Mouse (Mus musculus): ENCODE results near the gene Fzr1. TPM values are rescaled to one million over a fixed set of nuclear protein-coding genes. Genes with fewer than 3 reads are reported as not detected.

Fzr1 gene
- polyA plus RNA-seq, 1 experiment from 2014 or later, result 136 TPM

DNA sequence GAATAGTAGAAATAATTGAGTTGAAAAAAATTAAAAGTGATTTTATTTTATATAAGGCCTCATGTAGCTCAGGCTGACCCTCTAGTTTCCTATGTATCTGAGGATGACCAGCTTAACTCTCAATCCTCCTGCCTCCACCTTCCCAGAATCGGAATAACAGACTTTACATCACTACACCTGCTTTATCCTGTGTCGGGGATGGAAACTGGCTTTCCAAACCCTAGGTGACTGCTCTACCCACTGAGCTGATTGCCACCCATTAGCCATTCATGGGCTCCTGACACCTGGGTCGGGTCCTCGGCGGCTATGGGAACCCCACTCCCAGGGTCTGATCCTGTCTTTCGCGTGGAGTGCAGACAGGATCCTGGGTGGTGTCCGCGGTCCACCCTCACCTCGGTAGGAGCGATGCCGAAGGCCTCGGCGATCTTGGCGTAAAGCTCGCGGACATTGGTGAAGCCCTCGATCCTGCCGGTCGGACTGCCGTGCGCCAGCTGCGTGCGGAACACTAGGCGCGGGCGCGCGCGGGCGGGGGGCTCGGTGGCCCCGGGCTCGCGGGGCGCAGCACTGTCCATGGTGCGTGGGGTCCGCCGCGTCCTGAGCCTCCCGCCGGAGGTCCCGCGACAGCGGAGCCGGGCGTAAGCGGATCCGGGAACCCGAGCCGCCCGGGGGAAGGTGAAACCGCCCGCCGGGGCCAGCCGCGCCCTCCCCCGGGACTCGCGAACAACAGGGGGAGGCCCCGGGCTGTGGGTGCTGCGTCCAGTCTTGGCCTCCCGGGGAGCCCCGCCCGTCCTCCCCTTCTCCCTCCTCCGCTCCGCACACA is 35.4 kb downstream of the Fzr1 start, which contains the start of gene Gipc3:
Gene Gipc3 (minus strand): TSS at position 581 of the 820 bp plus-strand sequence.
- peaks cover 21% of the 10 kb centered on the region for H3K4me1 ChIP-seq
- no peaks in the 10 kb centered on the region for H3K9me3 ChIP-seq
- ATAC-seq (ENCODE audit: low FRiP score, low read depth), result no peak
- no peak within 1 kb of the TSS for H3K27ac ChIP-seq
- H3K9ac ChIP-seq, result peak within 1 kb of the TSS; percentile 55
- peak within 1 kb of the TSS; percentile 40 for H3K4me3 ChIP-seq
- H3K4me2 ChIP-seq (replicated peaks), result peak within 1 kb of the TSS; percentile 75
- WGBS, result 4% methylated on average over 60 of the region's 67 CpGs
- H3K36me3 ChIP-seq, result peaks cover 15% of the 10 kb centered on the region; the same call in 1 of the 2 replicates
- peaks cover 76% of the 10 kb centered on the region for H3K27me3 ChIP-seq (replicated peaks)

DNA sequence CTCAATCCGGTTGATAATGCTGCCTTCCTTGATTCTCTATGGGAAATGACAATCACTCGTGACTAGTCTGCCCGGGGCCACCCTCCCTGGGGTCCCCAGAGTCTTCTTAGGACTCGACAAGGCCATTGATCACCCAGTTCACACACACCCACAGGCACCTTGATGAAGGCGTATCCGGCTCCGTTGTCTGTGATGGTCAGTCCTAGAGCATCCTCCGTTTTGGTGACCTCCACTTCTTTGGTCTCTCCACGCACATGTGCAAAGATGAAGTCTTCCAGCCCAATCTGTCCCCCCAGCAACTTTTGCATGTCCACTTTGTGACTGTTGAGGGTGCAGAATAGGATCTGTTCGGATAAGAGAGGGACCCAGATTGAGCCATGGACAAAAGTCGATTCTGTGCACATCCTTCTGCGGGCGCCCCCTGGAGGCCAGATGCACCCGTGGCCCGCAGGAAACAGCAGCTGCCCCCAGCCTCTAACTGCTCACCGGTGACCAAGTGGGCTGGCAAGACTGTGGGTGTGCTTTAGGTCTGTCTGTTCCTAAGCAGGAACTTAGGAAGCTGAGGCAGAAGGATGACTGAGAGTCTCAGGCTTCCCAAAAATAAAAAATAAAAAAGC is 36.9 kb downstream of the Fzr1 start:
- WGBS, result 34% methylated on average over 16 of the region's 16 CpGs

GRCm38 (mm10) chr10:81340551-81341332 is 37.6 kb downstream of the Fzr1 start:
- Histone ChIP-seq H3K4me2 (replicated peaks) (no peak overlapping the region), H3K4me3 (no peak overlapping the region), H3K27ac (no peak overlapping the region), H3K9ac (no peak overlapping the region), H3K36me3 (peaks cover 5% of the 10 kb centered on the region; the same call in 1 of the 2 replicates), H3K27me3 (replicated peaks) (peaks cover 65% of the 10 kb centered on the region), H3K4me1 (peaks cover 8% of the 10 kb centered on the region), H3K9me3 (no peaks in the 10 kb centered on the region)
- no peak for ATAC-seq (ENCODE audit: low FRiP score, low read depth)
- 39% methylated on average over 17 of the region's 17 CpGs for WGBS

More for the DNA sequence above, 36.9 kb downstream of the Fzr1 start:
- Histone ChIP-seq H3K9ac (no peak overlapping the region), H3K27me3 (replicated peaks) (peaks cover 68% of the 10 kb centered on the region), H3K4me1 (peaks cover 9% of the 10 kb centered on the region), H3K4me3 (no peak overlapping the region), H3K27ac (no peak overlapping the region), H3K9me3 (no peaks in the 10 kb centered on the region), H3K4me2 (replicated peaks) (no peak overlapping the region), H3K36me3 (peaks cover 7% of the 10 kb centered on the region; the same call in 1 of the 2 replicates)
- no peak for ATAC-seq (ENCODE audit: low FRiP score, low read depth)

GRCm38 (mm10) chr10:81336558-81336957 is 41.8 kb downstream of the Fzr1 start:
- Histone ChIP-seq H3K4me2 (replicated peaks) (no peak overlapping the region), H3K27ac (no peak overlapping the region), H3K36me3 (no peaks in the 10 kb centered on the region), H3K9me3 (no peaks in the 10 kb centered on the region), H3K27me3 (replicated peaks) (peaks cover 55% of the 10 kb centered on the region), H3K4me1 (peaks cover 6% of the 10 kb centered on the region; the same call in 1 of the 2 replicates), H3K4me3 (no peak overlapping the region), H3K9ac (no peak overlapping the region)
- 92% methylated on average over 4 of the region's 4 CpGs for WGBS
- no peak for ATAC-seq (ENCODE audit: low FRiP score, low read depth)

DNA sequence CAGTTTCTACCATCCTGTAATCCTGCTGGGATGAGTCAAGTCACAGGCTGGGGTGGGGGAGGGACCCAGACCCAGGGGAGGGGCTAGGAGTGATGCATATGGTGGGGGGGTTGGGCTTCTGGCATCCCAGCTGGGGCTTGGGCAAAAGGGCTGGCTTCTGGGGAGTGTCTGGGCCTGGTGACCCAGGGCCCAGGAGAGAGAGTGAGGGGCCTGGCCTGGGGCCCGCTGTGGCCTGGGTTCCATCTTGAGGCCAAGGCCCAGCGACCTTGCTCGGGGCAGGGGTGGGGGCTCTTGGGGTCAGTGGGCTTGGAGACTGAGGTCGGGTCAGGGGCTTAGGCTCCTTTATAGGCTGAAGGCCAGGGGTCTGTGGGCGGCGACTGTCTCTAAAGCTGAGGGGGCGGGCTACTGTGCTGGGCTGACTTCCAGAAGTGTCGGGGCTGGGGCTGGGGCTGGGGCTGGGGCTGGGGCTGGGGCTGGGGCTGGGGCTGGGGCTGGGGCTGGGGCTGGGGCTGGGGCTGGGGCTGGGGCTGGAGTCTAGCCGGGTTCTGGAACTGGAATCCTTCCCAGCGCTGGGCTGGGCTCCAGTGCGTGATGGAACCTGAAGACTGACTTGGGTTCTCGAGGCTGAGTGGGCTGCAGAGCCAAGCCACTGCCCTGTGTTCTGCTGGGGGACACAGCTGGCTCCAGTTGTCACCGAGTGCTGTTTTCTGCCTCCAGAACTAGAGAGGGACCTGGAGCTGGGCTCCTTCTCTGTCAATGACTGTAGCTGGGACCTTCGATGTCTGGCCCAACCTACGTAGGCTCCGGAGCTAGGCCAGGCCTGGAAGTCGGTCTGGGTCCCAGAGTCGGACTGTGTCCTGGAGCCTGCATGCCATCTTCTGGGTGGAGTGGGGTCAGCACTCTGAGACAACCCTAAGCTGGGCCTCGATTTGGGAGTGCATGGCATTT is 42.6 kb downstream of the Fzr1 start:
- Histone ChIP-seq H3K36me3 (no peaks in the 10 kb centered on the region), H3K9me3 (no peaks in the 10 kb centered on the region), H3K27ac (no peak overlapping the region), H3K4me3 (no peak overlapping the region), H3K9ac (0 out of 2 replicates have a peak overlapping the region, but pooled peaks have one; percentile 17), H3K4me1 (peaks cover 6% of the 10 kb centered on the region; the same call in 1 of the 2 replicates), H3K27me3 (replicated peaks) (peaks cover 49% of the 10 kb centered on the region), H3K4me2 (replicated peaks) (peak overlapping the region; percentile 22; the same call in 1 of the 2 replicates)
- no peak for ATAC-seq (ENCODE audit: low FRiP score, low read depth)
- whole genome bisulfite sequencing, result 44% methylated on average over 19 of the region's 19 CpGs

DNA sequence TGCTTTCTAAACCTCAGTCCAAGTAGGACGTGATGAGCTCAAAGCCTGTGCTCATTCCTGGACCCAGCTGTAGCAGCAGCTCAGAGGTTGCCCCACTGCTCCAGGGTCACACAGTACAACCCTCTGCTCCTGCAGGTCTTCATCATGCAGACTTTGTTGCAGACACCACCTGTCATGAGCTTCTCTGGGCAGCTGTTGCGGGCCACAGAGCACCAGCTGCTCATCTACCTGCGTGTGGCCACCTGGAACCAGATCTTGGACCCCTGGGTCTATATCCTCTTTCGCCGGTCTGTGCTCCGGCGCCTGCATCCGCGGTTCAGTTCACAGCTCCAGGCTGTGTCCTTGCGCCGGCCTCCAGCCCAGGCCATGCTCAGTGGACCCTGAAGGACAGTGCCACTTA is 44.0 kb downstream of the Fzr1 start:
- no peak for ATAC-seq (ENCODE audit: low FRiP score, low read depth)
- H3K4me3 ChIP-seq, result no peak overlapping the region
- H3K27me3 ChIP-seq (replicated peaks), result peaks cover 48% of the 10 kb centered on the region
- H3K9me3 ChIP-seq, result no peaks in the 10 kb centered on the region
- WGBS, result 73% methylated on average over 11 of the region's 11 CpGs
- peaks cover 6% of the 10 kb centered on the region; the same call in 1 of the 2 replicates for H3K4me1 ChIP-seq
- H3K36me3 ChIP-seq, result no peaks in the 10 kb centered on the region
- H3K27ac ChIP-seq, result no peak overlapping the region
- no peak overlapping the region for H3K4me2 ChIP-seq (replicated peaks)
- H3K9ac ChIP-seq, result no peak overlapping the region

DNA sequence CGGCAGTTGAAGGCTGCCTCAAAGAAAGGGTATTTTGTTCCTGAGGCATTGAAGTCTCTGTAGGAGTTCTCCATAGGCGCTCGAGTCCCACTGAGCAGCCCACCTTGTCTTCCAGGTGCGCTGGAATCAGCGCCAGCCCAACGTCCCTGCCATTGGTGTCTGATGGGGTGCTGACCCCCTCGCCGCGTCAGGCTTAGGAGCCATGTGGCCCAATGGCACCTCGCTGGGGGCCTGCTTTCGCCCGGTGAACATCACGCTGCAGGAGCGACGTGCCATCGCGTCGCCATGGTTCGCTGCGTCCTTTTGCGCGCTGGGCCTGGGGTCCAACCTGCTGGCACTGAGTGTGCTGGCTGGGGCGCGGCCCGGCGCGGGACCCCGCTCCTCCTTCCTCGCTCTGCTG is 46.0 kb downstream of the Fzr1 start:
- Histone ChIP-seq H3K27ac (no peak overlapping the region), H3K9me3 (no peaks in the 10 kb centered on the region), H3K4me3 (0 out of 2 replicates have a peak overlapping the region, but pooled peaks have one; percentile 3), H3K9ac (no peak overlapping the region), H3K36me3 (peaks cover 6% of the 10 kb centered on the region; the same call in 1 of the 2 replicates), H3K4me1 (peaks cover 11% of the 10 kb centered on the region; the same call in 1 of the 2 replicates), H3K27me3 (replicated peaks) (peaks cover 34% of the 10 kb centered on the region), H3K4me2 (replicated peaks) (peak overlapping the region; percentile 36)
- no peak for ATAC-seq (ENCODE audit: low FRiP score, low read depth)
- 14% methylated on average over 29 of the region's 29 CpGs for WGBS

- 0 out of 2 replicates have a peak, but pooled peaks cover 11% of the 10 kb centered on the region for H3K4me1 ChIP-seq
- no peak overlapping the region for H3K27ac ChIP-seq
- H3K27me3 ChIP-seq (replicated peaks), result peaks cover 31% of the 10 kb centered on the region
- no peak overlapping the region for H3K4me2 ChIP-seq (replicated peaks)
- no peaks in the 10 kb centered on the region for H3K9me3 ChIP-seq
- 68% methylated on average over 4 of the region's 4 CpGs for WGBS
- H3K9ac ChIP-seq, result no peak overlapping the region
- H3K36me3 ChIP-seq, result peaks cover 28% of the 10 kb centered on the region
- ATAC-seq (ENCODE audit: low FRiP score, low read depth), result no peak
- no peak overlapping the region for H3K4me3 ChIP-seq
These were observed 48.3 kb downstream of the Fzr1 start for GRCm38 (mm10) chr10:81330007-81330406.

- H3K27ac ChIP-seq, result no peak overlapping the region
- no peaks in the 10 kb centered on the region for H3K9me3 ChIP-seq
- peak overlapping the region; percentile 22; the same call in 1 of the 2 replicates for H3K4me2 ChIP-seq (replicated peaks)
- WGBS, result 74% methylated on average over 10 of the region's 10 CpGs
- no peak for ATAC-seq (ENCODE audit: low FRiP score, low read depth)
- no peak overlapping the region for H3K9ac ChIP-seq
- peaks cover 35% of the 10 kb centered on the region for H3K36me3 ChIP-seq
- H3K27me3 ChIP-seq (replicated peaks), result peaks cover 29% of the 10 kb centered on the region
- no peak overlapping the region for H3K4me3 ChIP-seq
- H3K4me1 ChIP-seq, result 0 out of 2 replicates have a peak, but pooled peaks cover 11% of the 10 kb centered on the region
These were observed 48.9 kb downstream of the Fzr1 start for GRCm38 (mm10) chr10:81329194-81329975.

- Histone ChIP-seq H3K27ac (no peak within 1 kb of the TSS), H3K9ac (no peak within 1 kb of the TSS), H3K9me3 (no peaks in the 10 kb centered on the region), H3K4me3 (no peak within 1 kb of the TSS), H3K36me3 (peaks cover 45% of the 10 kb centered on the region), H3K27me3 (replicated peaks) (peaks cover 24% of the 10 kb centered on the region), H3K4me1 (0 out of 2 replicates have a peak, but pooled peaks cover 11% of the 10 kb centered on the region), H3K4me2 (replicated peaks) (peak within 1 kb of the TSS; percentile 22; the same call in 1 of the 2 replicates)
- no peak for ATAC-seq (ENCODE audit: low FRiP score, low read depth)
- WGBS, result 8% methylated on average over 10 of the region's 10 CpGs
These were observed 49.9 kb downstream of the Fzr1 start, which contains the start of gene Tbxa2r for GRCm38 (mm10) chr10:81328386-81328785. Tbxa2r (plus strand) TSS chr10:81328731.
